Mouse (Mus musculus): Measurements from ENCODE around the gene 1700057G04Rik.

The 1700057G04Rik gene

DNA sequence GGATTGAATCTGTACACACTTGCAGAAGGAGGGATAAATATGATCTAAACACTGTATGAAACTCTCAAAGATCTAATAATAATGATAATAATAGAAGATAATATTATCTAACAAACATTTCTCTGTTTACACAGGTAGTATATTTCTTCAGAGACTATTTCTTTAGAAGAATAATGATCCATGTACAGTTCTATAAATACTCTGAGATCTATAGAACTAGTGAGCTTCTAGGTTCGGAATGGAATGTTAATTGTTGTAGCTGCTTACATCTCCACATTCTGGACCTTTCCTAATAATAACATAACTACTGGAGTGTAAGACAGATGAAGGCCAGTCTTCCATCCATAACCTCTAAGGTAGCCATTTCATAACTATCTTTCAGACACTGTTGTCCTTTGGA, at the start of gene 1700057G04Rik:
TSS of gene 1700057G04Rik (plus strand) at position 301 of the 400 bp plus-strand sequence.
- DNase-seq = no peak

DNA sequence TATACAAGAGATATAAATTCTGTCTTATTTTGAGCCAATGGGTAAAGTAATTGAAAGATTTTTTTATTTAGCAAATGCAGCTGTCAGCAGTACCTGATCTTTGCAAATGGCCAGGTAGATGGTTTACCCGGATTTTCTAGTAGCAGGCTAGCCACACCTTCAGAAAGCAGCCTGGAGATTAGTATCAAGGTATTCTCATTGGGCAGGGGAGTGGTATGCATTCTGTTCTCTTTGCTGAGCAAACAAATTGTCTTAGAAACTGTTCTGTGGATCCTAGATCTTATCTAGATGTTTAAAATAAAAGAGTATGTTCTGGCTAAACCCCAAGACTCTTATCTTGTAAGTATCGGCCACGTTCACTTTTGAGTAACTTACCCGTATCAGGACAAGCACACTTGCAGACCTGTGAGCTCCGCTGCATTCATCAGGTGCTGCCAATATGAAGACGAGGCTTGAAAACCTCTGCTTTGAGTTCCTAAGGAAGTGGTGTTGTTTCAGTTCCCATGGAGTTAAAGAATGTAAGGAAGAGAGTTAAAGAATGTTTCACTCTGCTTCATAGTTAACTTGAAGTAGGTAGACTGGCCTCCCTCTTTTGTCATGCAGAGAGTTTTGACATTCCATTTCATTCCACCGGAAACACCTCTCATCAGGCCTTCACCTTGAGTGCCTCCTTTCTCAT, 48.6 kb upstream of the 1700057G04Rik start:
- no peak for DNase-seq

DNA sequence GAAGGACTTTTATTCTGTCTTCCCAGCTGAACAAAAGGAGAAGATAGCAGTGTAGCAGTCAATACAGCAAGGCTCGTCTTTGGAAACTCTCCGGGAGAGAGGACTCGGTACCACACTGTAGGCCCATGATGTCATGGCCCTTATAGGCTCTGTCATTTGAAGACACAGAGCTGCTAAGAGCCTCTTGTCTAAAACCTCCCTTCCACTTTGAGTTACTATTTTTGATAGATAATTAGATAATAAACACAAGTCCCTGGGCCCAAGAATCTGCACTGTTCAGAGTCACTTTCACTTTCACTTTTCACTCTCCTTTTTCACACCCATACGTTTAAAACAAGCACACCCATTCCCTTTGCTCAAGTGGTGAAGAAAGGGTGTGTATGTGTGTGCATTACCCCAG, 43.5 kb upstream of the 1700057G04Rik start:
- no peak for DNase-seq

DNA sequence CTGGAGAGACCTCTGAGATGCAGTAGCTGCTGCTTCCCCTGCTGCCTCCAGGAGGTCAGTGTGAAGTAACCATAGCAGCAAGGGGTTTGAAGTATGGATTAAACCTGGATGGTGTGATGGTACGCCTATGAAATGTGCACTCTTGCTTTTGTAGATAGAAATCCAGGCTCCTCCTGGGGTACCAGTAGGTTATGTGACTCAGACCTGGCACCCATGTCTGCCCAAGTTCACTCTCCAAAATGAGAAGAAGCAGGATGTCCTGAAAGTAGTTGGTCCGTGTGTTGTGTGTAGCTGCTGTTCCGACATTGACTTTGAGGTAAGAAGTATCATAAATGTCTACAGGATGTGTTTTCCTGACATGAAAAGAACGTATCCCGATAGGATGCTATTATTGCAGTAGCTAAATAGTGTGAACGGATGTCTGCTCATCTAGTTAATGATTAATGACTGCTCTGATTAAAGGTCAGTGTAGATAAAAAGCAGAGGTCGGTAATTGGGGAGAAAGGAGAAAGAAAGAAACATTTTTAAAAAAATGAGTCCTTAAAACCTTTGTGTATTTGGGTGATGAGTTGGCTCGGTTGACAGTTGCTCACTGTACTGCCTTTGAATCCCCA, 42.5 kb upstream of the 1700057G04Rik start:
- DNase-seq = no peak

DNA sequence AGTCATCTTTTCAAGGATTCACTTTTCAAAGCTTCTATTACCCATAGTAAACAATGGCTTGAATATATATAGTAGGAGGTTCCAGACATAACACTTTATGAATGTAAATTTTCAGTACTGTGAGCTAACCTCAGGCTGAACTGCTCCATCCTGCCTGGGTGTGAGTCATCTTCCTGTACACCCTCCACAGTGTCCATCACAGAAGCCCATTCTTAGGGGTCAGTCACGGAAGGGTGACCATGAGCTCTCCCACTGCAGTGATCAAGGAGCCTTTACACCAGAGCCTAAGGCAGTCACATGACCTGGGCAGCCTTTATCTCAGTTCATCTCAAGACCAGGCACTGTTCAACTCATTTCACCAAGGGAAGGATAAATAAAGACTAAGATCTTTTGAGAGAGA, 41.4 kb upstream of the 1700057G04Rik start:
- no peak for DNase-seq

DNA sequence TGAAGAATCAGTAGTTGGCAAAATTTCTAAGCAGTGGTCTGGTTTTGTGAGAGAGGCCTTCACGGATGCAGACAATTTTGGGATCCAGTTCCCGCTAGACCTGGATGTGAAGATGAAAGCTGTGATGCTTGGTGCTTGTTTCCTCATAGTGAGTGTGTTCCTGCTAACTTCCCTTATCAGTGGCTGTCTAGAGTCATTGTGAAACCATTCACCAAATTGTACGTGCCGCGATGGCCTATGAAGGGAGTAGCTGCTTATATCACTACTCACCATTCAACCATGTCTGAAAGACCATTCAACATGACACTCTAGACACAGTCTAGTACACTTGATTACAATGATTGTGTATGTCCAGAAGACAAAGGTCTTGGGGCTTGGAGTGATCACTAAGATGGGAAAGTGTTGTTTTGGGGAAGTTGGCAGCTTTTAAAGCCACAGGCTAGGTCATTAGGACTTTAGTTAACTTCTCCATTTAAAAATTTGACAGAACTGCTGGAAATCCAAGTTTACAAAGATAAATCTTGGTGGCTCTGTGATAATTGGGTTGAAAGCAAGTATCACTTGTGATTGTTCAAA, 39.3 kb upstream of the 1700057G04Rik start:
- no peak for DNase-seq

DNA sequence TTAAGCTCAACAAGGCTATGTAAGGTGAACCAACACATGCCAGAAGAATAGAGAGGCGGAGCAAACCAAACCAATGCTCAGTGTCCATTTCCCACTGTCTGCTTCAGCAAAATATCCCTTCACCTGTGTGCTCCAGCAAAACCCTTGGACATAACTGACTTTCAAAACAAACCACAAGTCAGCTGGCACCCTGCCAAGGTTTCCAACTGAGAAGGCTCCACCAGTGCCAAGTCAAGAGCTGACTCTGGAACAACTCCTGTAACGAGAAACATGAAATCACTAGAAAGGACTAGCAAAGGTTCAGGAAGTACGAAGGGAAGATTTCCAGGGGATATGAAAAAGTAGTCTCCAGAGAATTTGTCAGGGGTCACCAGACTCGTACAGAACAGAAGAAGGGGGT, 38.2 kb upstream of the 1700057G04Rik start:
- peak; percentile 16 for DNase-seq

DNA sequence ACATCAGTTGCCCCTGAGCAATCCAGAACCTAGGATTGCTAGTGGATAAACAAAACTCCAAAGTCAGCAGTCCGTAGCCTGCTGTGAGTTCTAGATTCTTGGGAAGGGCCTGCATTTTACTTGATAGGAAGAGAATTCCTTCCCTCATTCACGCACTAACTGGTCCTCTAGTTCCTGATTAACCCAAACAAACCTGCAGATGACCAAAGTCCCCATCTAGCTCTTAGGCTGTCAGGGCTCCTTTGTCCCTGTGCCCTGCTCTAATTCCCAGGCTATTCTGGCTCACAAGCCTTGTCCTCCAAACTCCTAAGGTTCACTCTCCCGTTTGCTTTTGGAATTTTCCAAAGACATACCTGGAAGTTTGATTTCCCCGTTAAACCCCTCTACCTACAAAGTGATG, 36.5 kb upstream of the 1700057G04Rik start:
- DNase-seq = no peak

DNA sequence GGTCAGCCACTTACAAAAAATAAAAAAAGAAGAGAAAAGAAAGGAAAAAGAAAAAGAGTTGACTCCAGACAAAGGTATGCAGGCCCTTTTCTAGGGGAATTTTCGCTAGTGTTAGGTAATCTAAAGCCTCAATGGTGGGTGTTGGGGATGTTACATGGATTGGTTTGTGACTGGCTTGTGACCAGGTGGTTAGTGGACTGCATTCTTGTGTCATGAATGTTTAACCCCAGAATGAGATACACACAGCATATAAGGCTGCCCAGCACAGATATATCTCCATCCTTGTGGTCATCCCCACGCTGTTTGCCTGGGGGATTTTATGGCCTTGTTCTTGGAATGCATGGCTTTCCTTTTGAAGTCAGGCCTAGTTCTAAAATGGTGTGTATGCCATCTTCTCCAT, 35.9 kb upstream of the 1700057G04Rik start:
- no peak for DNase-seq

DNA sequence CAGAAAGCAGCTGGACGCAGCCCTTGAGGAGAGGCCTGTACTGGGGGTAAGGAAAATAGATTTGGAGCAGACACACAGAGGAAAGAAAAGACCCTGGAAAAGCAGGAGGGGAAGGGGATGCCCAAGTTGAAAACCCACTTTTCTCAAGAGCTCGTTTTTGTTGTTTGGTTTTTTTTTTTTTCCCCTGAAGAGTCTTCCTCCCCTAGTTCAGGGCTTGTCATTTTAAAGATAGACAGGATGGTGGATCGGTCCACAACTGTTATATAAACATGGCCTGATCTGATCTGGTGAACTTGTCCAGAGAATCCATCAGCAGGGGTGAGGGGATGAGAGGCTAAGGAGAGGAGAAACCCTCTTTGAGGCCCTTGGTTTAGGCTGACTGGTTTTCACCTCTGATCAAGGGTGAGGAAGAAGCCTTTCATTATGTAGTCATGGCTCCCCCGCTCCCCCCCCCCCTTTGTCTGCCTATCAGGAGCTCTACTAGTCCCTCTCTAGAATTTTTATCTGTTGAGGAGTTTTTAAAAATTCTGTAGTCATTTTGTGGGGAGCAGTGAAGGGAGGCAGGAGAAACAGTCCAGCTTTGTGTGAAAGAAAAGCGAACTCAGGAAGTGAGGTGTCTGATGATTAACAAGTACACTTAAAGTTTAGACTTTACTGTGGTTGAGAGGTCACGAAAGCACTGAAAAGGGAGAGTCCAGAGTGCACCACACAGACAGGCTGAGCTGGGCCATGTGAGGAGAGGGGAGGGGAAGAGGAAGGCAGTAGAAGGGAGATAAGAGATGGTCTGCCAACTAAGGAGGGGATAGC, 35.0 kb upstream of the 1700057G04Rik start:
- no peak for DNase-seq

DNA sequence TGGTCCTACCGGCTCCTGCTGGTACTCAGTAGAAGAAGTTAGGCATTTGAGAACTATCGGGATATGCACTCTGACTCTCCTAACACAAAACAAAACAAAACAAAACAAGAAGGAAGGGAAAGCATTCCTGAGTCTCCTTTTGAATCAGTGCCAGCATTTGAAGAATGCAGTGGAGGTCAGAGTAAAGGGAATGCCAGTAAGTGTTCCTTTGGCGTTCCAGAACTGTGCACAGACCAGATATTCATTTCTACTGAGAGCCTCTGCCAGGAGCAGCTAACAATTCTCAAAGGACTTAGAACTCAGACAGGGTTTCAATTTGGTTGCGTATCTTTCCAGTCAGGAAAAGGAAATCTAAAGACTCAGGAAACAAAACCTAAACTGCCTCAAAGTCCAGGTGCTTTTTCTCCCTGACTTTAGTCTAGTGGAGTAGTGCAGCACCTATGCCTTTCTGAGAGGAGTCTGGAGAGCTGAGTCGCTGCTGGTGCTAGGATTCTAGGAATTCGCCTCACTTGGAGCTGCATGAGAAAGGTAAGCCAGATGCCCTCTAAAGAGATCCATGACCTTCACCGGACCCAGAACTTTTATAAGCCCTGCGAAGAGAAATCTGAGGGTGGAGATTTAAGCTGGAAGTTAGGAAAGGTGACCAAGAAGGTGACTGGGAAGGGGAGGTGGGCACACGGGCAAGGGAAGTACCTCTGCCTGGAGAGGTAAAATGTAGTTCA, 33.5 kb upstream of the 1700057G04Rik start, which contains the start of gene Plscr2:
TSS of gene Plscr2 (plus strand) at position 117 of the 722 bp plus-strand sequence.
- DNase-seq = no peak

DNA sequence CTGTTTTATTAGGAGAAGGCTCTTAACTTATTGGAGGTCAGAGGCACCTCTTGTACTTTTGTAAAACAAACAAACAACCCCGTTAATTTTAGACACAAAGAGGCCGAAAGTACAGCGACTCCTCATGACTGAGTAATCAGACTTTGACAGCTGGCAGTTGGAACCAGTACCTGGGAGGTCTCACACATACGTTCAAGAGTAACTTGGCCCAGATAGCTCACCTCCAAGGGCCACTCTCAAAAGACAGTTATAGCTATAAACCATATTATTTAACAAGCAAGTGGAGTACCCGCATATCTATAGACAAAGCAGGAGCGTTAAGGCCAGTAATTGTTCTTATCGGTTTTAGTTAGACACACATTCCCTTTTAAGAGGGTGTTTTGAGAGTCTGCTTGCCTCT, 32.8 kb upstream of the 1700057G04Rik start:
- no peak for DNase-seq

DNA sequence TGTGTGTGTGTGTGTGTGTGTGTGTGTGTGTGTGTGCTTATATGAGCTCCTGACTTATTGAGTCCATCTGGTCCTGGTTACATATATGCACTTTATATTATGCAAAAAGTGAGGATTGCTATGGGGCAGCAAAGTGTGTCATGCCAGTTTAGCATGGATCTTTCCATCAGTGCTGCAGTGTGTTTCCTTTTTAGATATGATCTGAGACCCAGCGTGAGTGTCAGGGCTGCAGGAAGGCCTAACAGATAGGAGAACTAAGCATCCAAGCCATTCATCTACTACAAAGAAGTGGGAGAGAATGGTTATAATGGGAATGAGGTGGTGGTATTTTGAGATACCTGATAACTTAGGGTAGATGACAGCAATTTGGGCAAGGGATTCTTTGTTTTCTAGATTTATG, 29.1 kb upstream of the 1700057G04Rik start:
- no peak for DNase-seq

DNA sequence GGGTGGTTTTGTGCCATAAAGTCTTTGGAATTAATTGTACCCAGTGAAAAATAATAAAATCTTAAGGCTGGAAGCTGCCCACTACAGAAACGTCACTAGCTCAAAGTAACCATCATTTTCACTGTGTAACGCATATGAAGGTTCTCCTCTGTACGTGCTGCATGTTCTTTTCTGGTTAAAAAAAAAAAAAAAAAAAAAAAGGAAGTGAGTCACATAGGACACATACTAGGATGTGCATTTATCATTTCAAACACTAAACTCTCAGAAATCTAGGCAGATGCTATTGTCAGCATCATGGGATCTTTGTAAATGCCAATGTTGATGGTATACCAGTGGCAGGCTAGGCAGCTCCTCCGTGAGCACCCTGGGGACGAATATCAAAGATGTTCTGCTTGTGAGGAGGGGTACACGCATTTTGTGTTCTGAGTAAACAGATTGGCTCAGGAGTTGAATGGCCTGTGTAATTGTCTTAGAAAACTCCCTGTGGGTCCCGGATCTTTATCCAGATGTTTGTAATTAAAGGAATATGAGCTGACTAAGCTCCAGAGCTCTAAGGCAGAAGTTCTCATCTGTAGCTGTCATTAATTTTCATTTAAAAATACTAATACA, 26.5 kb upstream of the 1700057G04Rik start:
- DNase-seq = no peak

DNA sequence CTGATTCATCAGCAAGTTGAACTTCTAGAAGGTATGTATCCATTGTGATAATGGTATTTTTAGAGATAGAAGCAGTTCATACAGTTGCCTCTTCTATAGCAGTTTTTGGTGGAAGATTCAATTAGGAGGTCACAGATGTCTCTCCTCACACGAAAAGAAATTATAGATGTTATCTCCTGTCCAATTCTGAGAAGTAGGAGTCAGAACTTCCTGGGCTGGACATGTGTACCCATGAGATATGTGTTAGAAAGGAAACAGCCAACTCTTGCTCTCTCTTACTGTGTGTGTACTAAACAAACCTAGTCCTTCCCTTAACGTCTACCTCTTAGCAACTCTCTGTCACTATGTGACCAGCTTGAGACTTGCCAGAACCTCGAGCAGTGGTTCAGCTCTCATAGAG, 19.5 kb upstream of the 1700057G04Rik start:
- DNase-seq = no peak

DNA sequence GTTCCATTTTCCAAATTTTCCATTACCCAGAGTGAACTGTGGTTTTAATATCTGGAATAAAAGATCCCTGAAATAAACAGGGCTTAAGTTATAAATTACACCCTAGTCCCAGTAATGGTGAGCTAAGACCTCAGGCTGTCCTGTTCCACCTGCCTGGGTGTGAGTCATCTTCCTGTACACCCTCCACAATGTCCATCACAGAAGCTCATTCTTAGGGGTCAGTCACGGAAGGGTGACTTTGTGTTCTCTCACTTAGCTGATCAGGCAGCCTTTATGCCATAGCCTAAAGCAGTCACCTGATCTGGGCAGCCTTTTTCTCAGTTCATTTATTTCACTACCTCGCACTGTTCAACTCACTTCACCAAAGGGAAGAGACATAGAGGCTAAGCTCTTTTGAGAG, 17.0 kb upstream of the 1700057G04Rik start:
- no peak for DNase-seq

DNA sequence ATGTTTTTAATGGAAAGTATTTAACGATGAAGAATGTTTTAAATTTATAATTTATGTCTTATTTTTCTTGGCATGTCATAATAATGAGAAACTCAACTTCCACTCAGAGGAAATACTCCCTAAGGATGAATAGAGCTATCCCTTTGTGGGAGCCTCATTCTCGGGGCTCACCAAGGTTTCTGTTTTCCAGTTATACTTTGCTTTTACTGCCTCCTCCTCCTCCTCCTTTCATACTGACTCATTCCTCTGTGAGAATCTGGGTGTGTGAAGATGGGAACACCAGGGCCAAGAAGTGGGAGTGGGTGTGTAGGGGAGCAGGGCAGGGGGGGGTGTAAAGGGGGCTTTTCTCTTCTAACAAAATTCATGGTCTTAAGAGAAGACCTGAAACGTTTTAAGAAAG, 16.3 kb upstream of the 1700057G04Rik start:
- DNase-seq = no peak

DNA sequence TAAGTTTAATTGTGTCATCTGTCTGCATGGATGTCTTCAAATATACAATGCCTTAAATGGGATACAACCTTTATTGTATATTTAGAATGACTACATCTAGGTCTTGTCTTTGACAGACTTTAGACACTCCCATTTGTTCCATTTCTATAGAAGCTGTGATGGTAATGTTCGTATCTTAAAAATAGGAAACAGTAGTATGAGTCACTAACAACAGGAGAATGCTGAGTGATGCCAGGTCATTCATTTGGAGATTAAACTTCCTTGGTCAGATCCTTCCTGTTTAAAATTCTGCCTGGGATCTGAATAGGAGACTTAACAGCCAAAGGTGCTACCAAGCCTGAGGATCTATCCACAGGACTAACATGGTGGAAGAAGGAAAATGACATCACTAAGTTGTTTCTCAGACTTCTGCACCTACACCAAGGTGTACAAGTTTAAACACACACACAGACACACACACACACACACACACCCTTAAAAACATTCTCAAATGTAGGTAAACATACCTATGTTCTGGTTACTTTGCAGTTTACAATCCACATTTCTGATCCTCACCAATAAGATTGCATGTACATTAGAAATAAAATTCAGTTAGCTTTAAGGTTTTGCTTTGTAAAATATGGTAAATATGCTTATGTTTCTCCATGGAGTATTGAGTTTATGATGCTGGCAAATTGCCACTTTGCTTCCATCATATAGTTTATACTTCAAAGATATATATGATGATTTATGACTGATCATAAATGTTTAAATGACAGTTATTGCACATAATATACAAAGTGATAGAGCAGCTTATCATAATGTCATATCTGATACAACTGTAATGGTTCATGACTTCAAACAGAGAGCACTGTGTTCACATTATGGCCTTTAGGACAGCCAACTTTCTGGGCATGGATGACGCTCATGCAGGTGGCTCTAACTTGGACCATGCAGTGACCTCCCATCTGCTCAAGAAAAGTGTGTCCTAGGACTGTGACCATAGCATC, 15.3 kb upstream of the 1700057G04Rik start:
- DNase-seq = no peak

DNA sequence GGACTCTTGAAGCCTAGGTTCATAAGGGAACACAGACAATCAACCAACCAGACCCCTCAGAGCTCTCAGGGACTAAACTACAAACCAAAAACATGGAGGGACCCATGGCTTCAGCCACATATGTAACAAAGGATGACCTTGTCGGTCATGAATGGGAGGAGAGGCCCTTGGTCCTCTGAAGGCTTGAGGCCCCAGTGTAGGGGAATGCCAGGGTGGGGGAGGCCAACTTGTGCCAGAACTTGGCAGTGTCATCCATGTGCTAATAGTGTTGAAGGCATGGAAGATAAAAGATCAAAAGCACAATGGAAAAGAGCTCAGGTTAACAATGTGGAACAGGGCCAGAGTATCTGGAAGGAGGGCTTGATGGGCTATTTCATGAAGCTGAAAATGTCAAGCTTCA, 10.9 kb upstream of the 1700057G04Rik start:
- no peak for DNase-seq

DNA sequence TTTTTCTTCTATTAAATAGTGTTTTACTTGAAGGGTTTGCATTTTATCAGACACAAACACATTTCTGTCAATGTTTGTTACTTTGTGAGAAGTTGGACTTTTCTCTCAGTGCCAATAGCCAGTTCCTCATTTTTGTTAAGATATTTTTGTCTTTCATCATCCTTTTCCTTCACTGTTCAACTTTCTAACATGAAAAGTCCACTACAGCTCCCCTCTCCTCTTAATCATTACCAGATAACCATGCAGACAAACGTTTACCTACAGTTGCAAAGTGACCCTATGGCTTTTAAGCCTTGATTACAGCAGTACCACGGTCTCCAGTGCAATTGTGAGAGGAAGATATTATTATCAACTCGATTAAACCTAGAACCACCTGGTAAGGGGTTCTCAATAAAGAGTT, 8.0 kb upstream of the 1700057G04Rik start:
- no peak for DNase-seq

DNA sequence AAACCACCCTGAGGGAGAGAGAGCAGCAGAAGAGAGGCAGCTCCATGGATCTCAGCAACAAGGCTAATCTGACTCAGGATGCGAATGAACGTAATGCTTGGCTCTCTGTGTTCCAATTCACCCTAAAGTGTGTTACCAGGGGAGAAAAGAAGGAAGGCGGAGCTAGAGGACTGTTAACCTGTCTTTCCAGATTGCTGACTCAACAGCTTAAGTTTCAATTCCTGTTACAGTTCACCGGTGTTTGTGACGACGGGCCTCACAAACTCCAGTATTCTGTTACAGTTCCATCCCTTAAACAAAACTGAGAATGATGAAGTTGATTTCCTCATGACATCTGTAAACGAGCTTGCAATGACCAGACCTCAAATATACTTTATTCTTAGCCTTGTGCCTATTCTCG, 4.1 kb upstream of the 1700057G04Rik start:
- DNase-seq = no peak
